Mouse (Mus musculus) myocyte (in vitro differentiated cells): ENCODE results near the gene Wnt10a.

Experiments used
- MYOD1 ChIP-seq, 3 experiments: IDR thresholded peaks; one replicate each; pipeline ENCODE4 v1.6.1; 2011; ENCODE audit warnings: control low read depth in 2 of 3, low read depth in 2 of 3, mild to moderate bottlenecking in 2 of 3, moderate library complexity in 1 of 3; ENCODE audit not compliant: insufficient read length in 2 of 3, control insufficient read depth in 1 of 3
- MYOG ChIP-seq, 3 experiments: IDR thresholded peaks; one replicate each; pipeline ENCODE4 v1.6.1; 2011; ENCODE audit warnings: control low read depth in 2 of 3, low read depth in 2 of 3, mild to moderate bottlenecking in 2 of 3; ENCODE audit not compliant: insufficient read length in 2 of 3, control insufficient read depth in 1 of 3, insufficient read depth in 1 of 3
- POLR2A ChIP-seq: IDR thresholded peaks from one replicate; pipeline ENCODE4 v1.6.1; 2011; ENCODE audit warnings: low read depth, mild to moderate bottlenecking, control low read depth, moderate library complexity; ENCODE audit not compliant: insufficient read length
- POLR2AphosphoS2 ChIP-seq: IDR thresholded peaks from one replicate; pipeline ENCODE4 v1.6.1; 2011; ENCODE audit warnings: low read depth, control low read depth; ENCODE audit not compliant: insufficient read length
- REST ChIP-seq: IDR thresholded peaks from one replicate; pipeline ENCODE4 v1.6.1; 2011; ENCODE audit warnings: mild to moderate bottlenecking, control low read depth, moderate library complexity; ENCODE audit not compliant: insufficient read depth, insufficient read length
- SRF ChIP-seq: IDR thresholded peaks from one replicate; pipeline ENCODE4 v1.6.1; 2011; ENCODE audit warnings: low read depth; ENCODE audit not compliant: control insufficient read depth, insufficient read length
- TCF12 ChIP-seq: IDR thresholded peaks from one replicate; pipeline ENCODE4 v1.6.1; 2011; ENCODE audit warnings: mild to moderate bottlenecking, control low read depth; ENCODE audit not compliant: poor library complexity, insufficient read depth, severe bottlenecking
- USF1 ChIP-seq: IDR thresholded peaks from one replicate; pipeline ENCODE4 v1.6.1; 2011; ENCODE audit warnings: low read depth, mild to moderate bottlenecking, control low read depth, moderate library complexity

- no peak for TF ChIP-seq USF1
- TF ChIP-seq POLR2A = no peak
- TF ChIP-seq MYOD1 (IDR thresholded peaks at IDR 0.05; ENCODE audit: control insufficient read depth in 1 of 3, insufficient read length in 2 of 3, low read depth in 2 of 3) = no peak
- TF ChIP-seq POLR2AphosphoS2 = no peak
- no peak for TF ChIP-seq TCF12
- no peak for TF ChIP-seq SRF
- TF ChIP-seq REST = no peak
- TF ChIP-seq MYOG (IDR thresholded peaks at IDR 0.05; ENCODE audit: control insufficient read depth in 1 of 3, insufficient read depth in 1 of 3, insufficient read length in 2 of 3, low read depth in 2 of 3) = no peak
Measured at GRCm38 (mm10) chr1:74795145-74795529, 3.8 kb downstream of the Wnt10a start.
